Mouse (Mus musculus) C2C12 (cell line): ENCODE results near the gene Rfpl4. TPM values are rescaled to one million over a fixed set of nuclear protein-coding genes. Genes with fewer than 3 reads are reported as not detected.
"Not testable (repeated sequence)": the region's sequence is repeated elsewhere in the genome, so short reads cannot be mapped to it uniquely, and the experiment has no call there.

Experiments
- H3K27me3 ChIP-seq: one replicate; pipeline ENCODE4 v1.6.1; 2011; ENCODE audit not compliant: control insufficient read depth, insufficient read depth, insufficient read length
- H3K36me3 ChIP-seq: one replicate; pipeline ENCODE4 v1.6.1; 2011; ENCODE audit not compliant: control insufficient read depth, insufficient read depth
- H3K4me3 ChIP-seq: one replicate; pipeline ENCODE4 v1.5.1; 2011; ENCODE audit warnings: mild to moderate bottlenecking, control low read depth; ENCODE audit not compliant: poor library complexity, insufficient read depth, severe bottlenecking
- H3K79me2 ChIP-seq: one replicate; pipeline ENCODE4 v1.6.1; 2011; ENCODE audit not compliant: control insufficient read depth, insufficient read depth
- H3K79me3 ChIP-seq: one replicate; pipeline ENCODE4 v1.6.1; 2011; ENCODE audit warnings: low read depth, control low read depth
- H3ac ChIP-seq: one replicate; pipeline ENCODE3; 2011; ENCODE audit warnings: low read depth; ENCODE audit not compliant: control insufficient read depth, insufficient read length
- CEBPB ChIP-seq: IDR thresholded peaks from one replicate; pipeline ENCODE4 v1.6.1; 2011; ENCODE audit warnings: low read depth, mild to moderate bottlenecking, control low read depth, moderate library complexity
- CTCF ChIP-seq: IDR thresholded peaks from one replicate; pipeline ENCODE4 v1.5.1; 2011; ENCODE audit not compliant: control insufficient read depth, insufficient read depth, insufficient read length
- FOSL1 ChIP-seq: IDR thresholded peaks from one replicate; pipeline ENCODE4 v1.8.0; 2011; ENCODE audit warnings: mild to moderate bottlenecking, low read length; ENCODE audit not compliant: poor library complexity, insufficient read depth, severe bottlenecking
- MAX ChIP-seq: IDR thresholded peaks from one replicate; pipeline ENCODE4 v1.6.1; 2011; ENCODE audit warnings: mild to moderate bottlenecking, control low read depth
- MYOD1 ChIP-seq: IDR thresholded peaks from one replicate; pipeline ENCODE4 v1.6.1; 2011; ENCODE audit warnings: low read depth; ENCODE audit not compliant: control insufficient read depth, insufficient read length
- MYOG ChIP-seq: IDR thresholded peaks from one replicate; pipeline ENCODE4 v1.6.1; 2011; ENCODE audit not compliant: control insufficient read depth, insufficient read length; ENCODE audit errors: extremely low read depth
- USF1 ChIP-seq: IDR thresholded peaks from one replicate; pipeline ENCODE4 v1.6.1; 2011; ENCODE audit warnings: low read depth, mild to moderate bottlenecking, control low read depth, moderate library complexity
- long read RNA-seq, 2 experiments: library from polyadenylated mRNA; unstranded; transcript quantifications; one replicate each; pipeline ENCODE4 v2.0.0; 2019 to 2020
- polyA plus RNA-seq: library from polyadenylated mRNA; unstranded; fragments of >200 nt; fragmentation: generic; extraction: Trizol; gene quantifications from one replicate; pipeline ENCODE4 v1.2.1, GENCODE M21; 2012; ENCODE audit warnings: missing spikeins

Rfpl4 gene
- polyA plus RNA-seq = not detected
- long read RNA-seq, experiment 1 = 0 reads
- long read RNA-seq, experiment 2 = 0 reads

GRCm38 (mm10) chr7:5116850-5117249 is at the start of gene Rfpl4:
Gene Rfpl4 (minus strand): TSS chr7:5116950.
- no peak within 1 kb of the TSS for H3K4me3 ChIP-seq
- H3K36me3 ChIP-seq = no peaks in the 10 kb centered on the region

GRCm38 (mm10) chr7:5149570-5149969 is 32.8 kb upstream of the Rfpl4 start, which contains the start of gene Vmn1r55:
Gene Vmn1r55 (minus strand): TSS chr7:5149670.
- H3K79me2 ChIP-seq, H3K27me3 ChIP-seq, H3ac ChIP-seq, H3K36me3 ChIP-seq, H3K79me3 ChIP-seq, H3K4me3 ChIP-seq: not testable (repeated sequence)

More at GRCm38 (mm10) chr7:5116850-5117249, at the start of gene Rfpl4:
- Histone ChIP-seq H3ac (no peak within 1 kb of the TSS), H3K79me3 (no peaks in the 10 kb centered on the region), H3K27me3 (no peaks in the 10 kb centered on the region), H3K79me2 (no peaks in the 10 kb centered on the region)
- no peak for TF ChIP-seq CTCF
- TF ChIP-seq FOSL1 = no peak
- no peak for TF ChIP-seq MAX
- TF ChIP-seq CEBPB = no peak
- no peak for TF ChIP-seq MYOD1
- no peak for TF ChIP-seq USF1
- TF ChIP-seq MYOG = no peak

- no peaks in the 10 kb centered on the region for H3K36me3 ChIP-seq
- TF ChIP-seq MYOD1 = no peak
- TF ChIP-seq CTCF = no peak
- no peak for TF ChIP-seq FOSL1
- TF ChIP-seq MAX = no peak
- no peak for TF ChIP-seq CEBPB
- TF ChIP-seq USF1 = no peak
- H3K79me3 ChIP-seq = no peaks in the 10 kb centered on the region
- no peak within 1 kb of the TSS for H3K4me3 ChIP-seq
- H3ac ChIP-seq = no peak within 1 kb of the TSS
- H3K79me2 ChIP-seq = no peaks in the 10 kb centered on the region
- no peaks in the 10 kb centered on the region for H3K27me3 ChIP-seq
Observed at GRCm38 (mm10) chr7:5125549-5126406, 9.0 kb upstream of the Rfpl4 start, which contains the start of gene Rasl2-9. Gene Rasl2-9 (minus strand): TSS chr7:5125950.

GRCm38 (mm10) chr7:5125078-5125477 is 8.3 kb upstream of the Rfpl4 start:
- no peaks in the 10 kb centered on the region for H3K79me2 ChIP-seq
- H3ac ChIP-seq = no peak overlapping the region
- H3K4me3 ChIP-seq = no peak overlapping the region
- no peaks in the 10 kb centered on the region for H3K79me3 ChIP-seq
- TF ChIP-seq MAX (no peak), CTCF (no peak), MYOD1 (no peak), MYOG (no peak), USF1 (no peak)
- no peaks in the 10 kb centered on the region for H3K36me3 ChIP-seq
- no peaks in the 10 kb centered on the region for H3K27me3 ChIP-seq

GRCm38 (mm10) chr7:5112701-5113100 is 4.0 kb downstream of the Rfpl4 start:
- Histone ChIP-seq H3K36me3 (no peaks in the 10 kb centered on the region), H3K79me2 (no peaks in the 10 kb centered on the region), H3ac (no peak overlapping the region), H3K4me3 (no peak overlapping the region), H3K27me3 (no peaks in the 10 kb centered on the region), H3K79me3 (no peaks in the 10 kb centered on the region)
- TF ChIP-seq MAX = no peak
- no peak for TF ChIP-seq MYOD1
- no peak for TF ChIP-seq USF1
- no peak for TF ChIP-seq CEBPB
- TF ChIP-seq MYOG = no peak
- no peak for TF ChIP-seq CTCF
- TF ChIP-seq FOSL1 = no peak

- no peak overlapping the region for H3K4me3 ChIP-seq
- no peaks in the 10 kb centered on the region for H3K27me3 ChIP-seq
- no peak overlapping the region for H3ac ChIP-seq
- no peaks in the 10 kb centered on the region for H3K79me2 ChIP-seq
- no peaks in the 10 kb centered on the region for H3K36me3 ChIP-seq
- TF ChIP-seq MAX (no peak), CEBPB (no peak), MYOD1 (no peak), MYOG (no peak), CTCF (no peak), USF1 (no peak), FOSL1 (no peak)
- H3K79me3 ChIP-seq = no peaks in the 10 kb centered on the region
Observed at GRCm38 (mm10) chr7:5109301-5109700, 7.4 kb downstream of the Rfpl4 start.
